Comparison of ENCODE assay signal across 9 mouse cellular contexts in genomic region chr10:80357994-80358639, GRCm38 (mm10). TPM values are rescaled to one million over a fixed set of nuclear protein-coding genes. Genes with fewer than 3 reads are reported as not detected.
A peak's percentile ranks its signal among the peaks of the same experiment; 100 is the strongest.
DNase-seq lines count a peak whose midpoint lies in the region; ATAC-seq lines count a peak whose summit lies in the region.
"Had no signal": no experiment of that assay in that cellular context is flagged by ENCODE, and none has a peak within 500 bp of the region (broad histone marks: within the 10 kb centered on the region; RNA-seq: fewer than 3 reads in every experiment).

No protein-coding gene starts in this region.

- peaks cover 16% of the 10 kb centered on the region for H3K4me1 ChIP-seq in forebrain, embryonic 16.5 days (replicated peaks; ENCODE audit: control insufficient read depth, insufficient read depth, low read length)

- peak overlapping the region; percentile 50 for H3K4me2 ChIP-seq in forebrain, embryonic 16.5 days (ENCODE audit: low read length)

- no peaks in the 10 kb centered on the region for H3K36me3 ChIP-seq in forebrain, embryonic 16.5 days (ENCODE audit: control insufficient read depth, insufficient read depth)

- DNase-seq in B cell, adult 2 months: peak; percentile 37 to 39
- DNase-seq in R1 (ENCODE audit: low read depth, low spot score) (peak; percentile 71), MN1 (ENCODE audit: low spot score) (no peak)
- DNase-seq in kidney, postnatal 10 days: peak; percentile 65
- no peak for DNase-seq in ovary, adult 18-20 months (ENCODE audit: low spot score)
- DNase-seq in layer of hippocampus, adult 8-10 months (ENCODE audit: low spot score in 2 of 2): no peak

- peak; percentile 36; the same call in 1 of the 2 replicates for ATAC-seq in forebrain, embryonic 16.5 days
- ATAC-seq in megakaryocyte, adult 5-6 weeks (ENCODE audit: poor library complexity, severe bottlenecking): peak; percentile 21; the same call in 1 of the 2 replicates

- peak overlapping the region; percentile 42; the same call in 1 of the 2 replicates for H3K9ac ChIP-seq in forebrain, embryonic 16.5 days (replicated peaks; ENCODE audit: low read depth, low read length)

- H3K4me3 ChIP-seq in forebrain, embryonic 16.5 days (replicated peaks; ENCODE audit: low read length): peak overlapping the region; percentile 30

- H3K9me3 ChIP-seq in forebrain, embryonic 16.5 days (ENCODE audit: control insufficient read depth, low read length): no peaks in the 10 kb centered on the region; the same call in 1 of the 2 replicates

- peaks cover 51% of the 10 kb centered on the region for H3K27me3 ChIP-seq in forebrain, embryonic 16.5 days (replicated peaks; ENCODE audit: control insufficient read depth, insufficient read depth, low read length)

- no peak overlapping the region for H3K27ac ChIP-seq in forebrain, embryonic 16.5 days (ENCODE audit: low read length)

- WGBS in forebrain, embryonic 16.5 days: 5% methylated on average over 31 of the region's 31 CpGs

RNA-seq across cellular contexts. Expression of gene Plk5, which starts 1.9 kb away (rescaled TPM):
- polyA plus RNA-seq in forebrain, embryonic 16.5 days (2015; fragmentation: Nextera tagmentation; extraction: Ambion mirVana): 2.2 and 4.5 TPM in 2 replicates
- total RNA-seq in megakaryocyte, adult 5-6 weeks (2015): not detected in 2 replicates
- not detected in 2 replicates for total RNA-seq in megakaryocyte, adult 5-6 weeks (2017)
- total RNA-seq in layer of hippocampus, adult 8-10 months (2022): 10 to 100 TPM; 18.0 to 36.4 (median 30.4) TPM
- total RNA-seq: neutrophil, adult 5-6 weeks had no signal

RNA-seq across cellular contexts. Expression of gene Adamtsl5, which starts 9.9 kb away (rescaled TPM):
- polyA plus RNA-seq in forebrain, embryonic 16.5 days (2015; fragmentation: Nextera tagmentation; extraction: Ambion mirVana): 0.51 and 0.66 TPM in 2 replicates
- 0.07 TPM in 1 of 2 replicates, not detected in the other for total RNA-seq in megakaryocyte, adult 5-6 weeks (2015)
- total RNA-seq in megakaryocyte, adult 5-6 weeks (2017): not detected in 2 replicates
- 1 to 10 TPM; 5.8 to 7.4 (median 6.7) TPM for total RNA-seq in layer of hippocampus, adult 8-10 months (2022)
- total RNA-seq: neutrophil, adult 5-6 weeks had no signal

RNA-seq across cellular contexts. Expression of gene Reep6, which starts 28.4 kb away (rescaled TPM):
- polyA plus RNA-seq in forebrain, embryonic 16.5 days (2015; fragmentation: Nextera tagmentation; extraction: Ambion mirVana): 2.2 and 3.2 TPM in 2 replicates
- 0.16 and 0.96 TPM in 2 replicates for total RNA-seq in megakaryocyte, adult 5-6 weeks (2015)
- 0.37 TPM in 1 of 2 replicates, not detected in the other for total RNA-seq in megakaryocyte, adult 5-6 weeks (2017)
- total RNA-seq in layer of hippocampus, adult 8-10 months (2022): 10 to 100 TPM in 2 of 4 experiments, 1 to 10 TPM in 2; 9.2 to 12.3 (median 10.2) TPM
- total RNA-seq: neutrophil, adult 5-6 weeks had no signal

RNA-seq across cellular contexts. Expression of gene Pcsk4, which starts 28.8 kb away (rescaled TPM):
- polyA plus RNA-seq in forebrain, embryonic 16.5 days (2015; fragmentation: Nextera tagmentation; extraction: Ambion mirVana): 3.1 and 3.9 TPM in 2 replicates
- total RNA-seq in megakaryocyte, adult 5-6 weeks (2015): 0.32 and 0.83 TPM in 2 replicates
- not detected in 2 replicates for total RNA-seq in megakaryocyte, adult 5-6 weeks (2017)
- total RNA-seq in layer of hippocampus, adult 8-10 months (2022): 1 to 10 TPM; 3.3 to 6.4 (median 4.1) TPM
- total RNA-seq: neutrophil, adult 5-6 weeks had no signal

RNA-seq across cellular contexts. Expression of gene Mex3d, which starts 29.3 kb away (rescaled TPM):
- polyA plus RNA-seq in forebrain, embryonic 16.5 days (2015; fragmentation: Nextera tagmentation; extraction: Ambion mirVana): 16.3 TPM in 2 replicates
- 2.4 and 2.6 TPM in 2 replicates for total RNA-seq in megakaryocyte, adult 5-6 weeks (2015)
- total RNA-seq in megakaryocyte, adult 5-6 weeks (2017): 2.6 and 5.0 TPM in 2 replicates
- 10 to 100 TPM; 17.0 to 19.6 (median 18.3) TPM for total RNA-seq in layer of hippocampus, adult 8-10 months (2022)

Comparison
In these comparisons a context has a peak if more than half of its experiments do, and no peak if none do; other contexts are left out.
1. DNase-seq: peak in B cell, adult 2 months (2 of 2), R1 (single experiment) and kidney, postnatal 10 days (single experiment); none in MN1 (single experiment), ovary, adult 18-20 months (single experiment) and layer of hippocampus, adult 8-10 months (0 of 2).
2. RNA of gene Plk5, which starts 1.9 kb away (total RNA-seq): 18.0 to 36.4 TPM in layer of hippocampus, adult 8-10 months; not detected in megakaryocyte, adult 5-6 weeks; every median in the first group is over 10 times any median in the second.
3. RNA of gene Adamtsl5, which starts 9.9 kb away (total RNA-seq): 5.8 to 7.4 TPM in layer of hippocampus, adult 8-10 months; 0.07 TPM in megakaryocyte, adult 5-6 weeks; every median in the first group is over 4 times any median in the second.
4. RNA of gene Reep6, which starts 28.4 kb away (total RNA-seq): 9.2 to 12.3 TPM in layer of hippocampus, adult 8-10 months; 0.16 to 0.96 TPM in megakaryocyte, adult 5-6 weeks; every median in the first group is over 4 times any median in the second.